Mouse (Mus musculus) lung, postnatal 0 days (tissue): ENCODE measurements at regions not wholly inside any gene's neighbourhood (a gene's known extent, or its start where the extent isn't known, plus 50 kb on each side); places are given as distances from the start of the nearest gene placed in this dataset.

ENCODE experiments used
- CTCF ChIP-seq: IDR thresholded peaks from 2 replicates; pipeline ENCODE4 v1.5.1; 2016; ENCODE audit warnings: antibody characterized with exemption, mild to moderate bottlenecking
- EP300 ChIP-seq: IDR thresholded peaks from 2 replicates; pipeline ENCODE4 v1.6.1; 2016; ENCODE audit warnings: antibody characterized with exemption, mild to moderate bottlenecking, control low read depth

DNA sequence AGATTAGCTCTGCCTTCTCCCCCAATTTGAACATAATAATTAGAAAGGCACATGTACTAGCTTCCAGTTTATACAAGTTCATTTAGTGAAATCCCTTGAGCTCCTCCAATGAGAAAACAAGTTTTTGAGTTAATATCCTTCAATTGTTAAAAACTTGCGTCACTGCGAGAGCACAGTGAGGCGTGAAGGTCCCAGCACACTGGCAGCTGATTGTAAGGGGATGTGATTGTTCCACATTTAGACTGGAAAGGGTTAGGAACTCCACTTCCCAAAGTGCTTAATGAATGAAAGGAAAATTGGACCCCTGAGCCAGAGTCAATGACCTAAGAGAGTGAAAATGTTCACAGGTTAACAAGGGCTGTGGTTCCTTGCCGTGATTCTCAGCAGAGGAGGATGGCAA, 93.9 kb upstream of the Meox2 start:
- TF ChIP-seq CTCF (no peak), EP300 (no peak)
